Mouse (Mus musculus): ENCODE data around the gene Ap1ar. TPM values are rescaled to one million over a fixed set of nuclear protein-coding genes. Genes with fewer than 3 reads are reported as not detected.

Gene Ap1ar
- polyA plus RNA-seq, 1 experiment from 2014 or later, result 99.6 TPM

- Histone ChIP-seq H3K27me3 (replicated peaks; ENCODE audit: control insufficient read depth, insufficient read depth, low read length) (no peaks in the 10 kb centered on the region), H3K4me3 (ENCODE audit: low read depth, low read length) (no peak overlapping the region), H3K27ac (ENCODE audit: low read depth, low read length) (no peak overlapping the region), H3K4me2 (replicated peaks; ENCODE audit: low read depth) (no peak overlapping the region; the same call in 1 of the 2 replicates), H3K4me1 (replicated peaks; ENCODE audit: control insufficient read depth, insufficient read depth, low read length) (no peaks in the 10 kb centered on the region), H3K9me3 (ENCODE audit: control insufficient read depth) (no peaks in the 10 kb centered on the region), H3K36me3 (ENCODE audit: control insufficient read depth, insufficient read depth) (no peaks in the 10 kb centered on the region), H3K9ac (ENCODE audit: low read depth, low read length) (no peak overlapping the region)
- ATAC-seq, result no peak
- TF ChIP-seq CTCF (IDR thresholded peaks at IDR 0.05; ENCODE audit: low read depth), result no peak
- WGBS, result 70% methylated on average over 11 of the region's 11 CpGs
Observed at GRCm38 (mm10) chr3:127861340-127861739, 24.0 kb upstream of the Ap1ar start.

- no peaks in the 10 kb centered on the region for H3K9me3 ChIP-seq (ENCODE audit: control insufficient read depth)
- no peak overlapping the region for H3K4me3 ChIP-seq (ENCODE audit: low read depth, low read length)
- no peak overlapping the region for H3K27ac ChIP-seq (ENCODE audit: low read depth, low read length)
- 32% methylated on average over 15 of the region's 15 CpGs for WGBS
- TF ChIP-seq CTCF (IDR thresholded peaks at IDR 0.05; ENCODE audit: low read depth), result peak; percentile 94
- no peaks in the 10 kb centered on the region for H3K27me3 ChIP-seq (replicated peaks; ENCODE audit: control insufficient read depth, insufficient read depth, low read length)
- no peaks in the 10 kb centered on the region for H3K36me3 ChIP-seq (ENCODE audit: control insufficient read depth, insufficient read depth)
- H3K9ac ChIP-seq (ENCODE audit: low read depth, low read length), result no peak overlapping the region
- H3K4me1 ChIP-seq (replicated peaks; ENCODE audit: control insufficient read depth, insufficient read depth, low read length), result peaks cover 3% of the 10 kb centered on the region
- H3K4me2 ChIP-seq (replicated peaks; ENCODE audit: low read depth), result no peak overlapping the region
- no peak for ATAC-seq
Observed at GRCm38 (mm10) chr3:127853431-127854206, 16.3 kb upstream of the Ap1ar start.

- no peak overlapping the region for H3K9ac ChIP-seq (ENCODE audit: low read depth, low read length)
- H3K36me3 ChIP-seq (ENCODE audit: control insufficient read depth, insufficient read depth), result no peaks in the 10 kb centered on the region
- H3K4me2 ChIP-seq (replicated peaks; ENCODE audit: low read depth), result no peak overlapping the region
- 74% methylated on average over 9 of the region's 9 CpGs for WGBS
- peaks cover 3% of the 10 kb centered on the region for H3K4me1 ChIP-seq (replicated peaks; ENCODE audit: control insufficient read depth, insufficient read depth, low read length)
- ATAC-seq, result no peak
- TF ChIP-seq CTCF (IDR thresholded peaks at IDR 0.05; ENCODE audit: low read depth), result no peak
- H3K27ac ChIP-seq (ENCODE audit: low read depth, low read length), result no peak overlapping the region
- no peaks in the 10 kb centered on the region for H3K27me3 ChIP-seq (replicated peaks; ENCODE audit: control insufficient read depth, insufficient read depth, low read length)
- H3K9me3 ChIP-seq (ENCODE audit: control insufficient read depth), result no peaks in the 10 kb centered on the region
- H3K4me3 ChIP-seq (ENCODE audit: low read depth, low read length), result no peak overlapping the region
Observed at GRCm38 (mm10) chr3:127852722-127853121, 15.4 kb upstream of the Ap1ar start.

GRCm38 (mm10) chr3:127850776-127851646 is 13.7 kb upstream of the Ap1ar start:
- Histone ChIP-seq H3K4me1 (replicated peaks; ENCODE audit: control insufficient read depth, insufficient read depth, low read length) (peaks cover 3% of the 10 kb centered on the region), H3K36me3 (ENCODE audit: control insufficient read depth, insufficient read depth) (no peaks in the 10 kb centered on the region), H3K4me2 (replicated peaks; ENCODE audit: low read depth) (peak overlapping the region; percentile 37), H3K4me3 (ENCODE audit: low read depth, low read length) (no peak overlapping the region), H3K9ac (ENCODE audit: low read depth, low read length) (no peak overlapping the region), H3K27me3 (replicated peaks; ENCODE audit: control insufficient read depth, insufficient read depth, low read length) (no peaks in the 10 kb centered on the region), H3K27ac (ENCODE audit: low read depth, low read length) (peak overlapping the region; percentile 89), H3K9me3 (ENCODE audit: control insufficient read depth) (no peaks in the 10 kb centered on the region)
- no peak for TF ChIP-seq CTCF (IDR thresholded peaks at IDR 0.05; ENCODE audit: low read depth)
- peak; percentile 88 for ATAC-seq
- 21% methylated on average over 9 of the region's 9 CpGs for WGBS

GRCm38 (mm10) chr3:127849922-127850321 is 12.6 kb upstream of the Ap1ar start:
- ATAC-seq, result no peak; the same call in 1 of the 2 replicates
- peak; percentile 25; the same call in 1 of the 2 replicates for TF ChIP-seq CTCF (IDR thresholded peaks at IDR 0.05; ENCODE audit: low read depth)
- no peak overlapping the region for H3K9ac ChIP-seq (ENCODE audit: low read depth, low read length)
- H3K27me3 ChIP-seq (replicated peaks; ENCODE audit: control insufficient read depth, insufficient read depth, low read length), result no peaks in the 10 kb centered on the region
- peaks cover 3% of the 10 kb centered on the region for H3K4me1 ChIP-seq (replicated peaks; ENCODE audit: control insufficient read depth, insufficient read depth, low read length)
- 54% methylated on average over 5 of the region's 5 CpGs for WGBS
- H3K4me2 ChIP-seq (replicated peaks; ENCODE audit: low read depth), result no peak overlapping the region
- H3K36me3 ChIP-seq (ENCODE audit: control insufficient read depth, insufficient read depth), result no peaks in the 10 kb centered on the region
- no peak overlapping the region for H3K27ac ChIP-seq (ENCODE audit: low read depth, low read length)
- no peak overlapping the region for H3K4me3 ChIP-seq (ENCODE audit: low read depth, low read length)
- H3K9me3 ChIP-seq (ENCODE audit: control insufficient read depth), result no peaks in the 10 kb centered on the region

Data from intestine, postnatal 0 days (tissue).